Mouse (Mus musculus): Measurements from ENCODE around the gene Prickle2. TPM values are rescaled to one million over a fixed set of nuclear protein-coding genes. Genes with fewer than 3 reads are reported as not detected.

The Prickle2 gene
- total RNA-seq, 2 experiments from 2014 or later: 196 to 215 TPM

DNA sequence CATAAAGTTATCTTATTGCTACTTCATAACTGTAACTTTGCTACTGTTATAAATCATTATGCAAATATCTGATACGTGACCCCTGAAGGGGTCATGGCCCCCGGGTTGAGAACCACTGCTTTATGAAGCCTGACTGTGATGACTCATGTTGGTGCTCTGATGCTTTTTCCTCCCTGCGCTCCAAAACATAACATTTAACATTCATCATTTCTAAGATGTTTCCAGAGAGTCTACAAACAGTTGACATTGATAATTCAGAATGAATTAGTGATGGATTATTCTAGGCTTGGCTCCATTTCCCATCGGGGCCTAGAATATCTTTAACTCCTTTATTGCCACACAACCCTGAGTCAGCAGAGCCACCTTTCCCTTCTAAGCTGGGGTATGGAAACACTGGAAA, 247.9 kb downstream of the Prickle2 start:
- no peak for DNase-seq (ENCODE audit: low spot score in 2 of 2)

DNA sequence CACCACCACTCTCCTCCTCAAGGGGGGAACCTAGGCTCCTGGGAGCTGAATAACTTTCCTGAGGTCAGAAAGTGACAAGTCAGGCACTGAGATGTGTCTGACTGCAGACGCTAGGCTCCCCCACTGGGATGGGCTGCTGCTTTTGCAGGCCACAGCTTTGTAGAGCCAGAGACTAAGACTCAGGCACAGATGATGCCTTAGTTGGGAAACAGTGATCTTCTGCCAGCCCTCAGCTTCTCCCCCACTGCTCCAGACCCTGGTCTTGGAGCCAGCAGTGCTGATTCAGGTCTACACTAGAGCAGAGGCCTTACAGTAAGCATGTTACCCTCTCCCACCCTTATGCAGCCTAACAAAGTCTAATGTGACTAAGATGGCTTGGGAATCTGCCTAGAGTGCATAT, 254.5 kb downstream of the Prickle2 start:
- DNase-seq (ENCODE audit: low spot score in 2 of 2): no peak

DNA sequence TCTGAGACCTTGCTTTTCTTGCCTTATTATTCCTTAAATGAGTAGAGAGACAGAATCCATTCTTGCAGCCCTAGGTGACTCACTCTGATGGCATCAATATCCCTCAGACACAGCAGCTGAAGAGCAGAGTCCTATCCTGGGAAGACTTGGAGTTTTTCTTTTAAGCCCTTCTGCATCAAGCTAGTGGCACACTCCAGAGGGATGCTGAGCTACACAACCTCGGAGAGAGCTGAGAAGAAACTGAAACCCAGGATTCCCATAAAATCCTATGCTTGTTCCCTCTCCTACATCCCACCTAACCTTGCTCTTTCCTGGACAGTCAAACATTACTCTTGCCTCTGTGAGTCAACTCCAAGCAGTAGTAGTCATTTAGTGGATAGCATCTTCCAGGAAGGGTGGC, 256.0 kb downstream of the Prickle2 start:
- no peak for DNase-seq (ENCODE audit: low spot score in 2 of 2)

DNA sequence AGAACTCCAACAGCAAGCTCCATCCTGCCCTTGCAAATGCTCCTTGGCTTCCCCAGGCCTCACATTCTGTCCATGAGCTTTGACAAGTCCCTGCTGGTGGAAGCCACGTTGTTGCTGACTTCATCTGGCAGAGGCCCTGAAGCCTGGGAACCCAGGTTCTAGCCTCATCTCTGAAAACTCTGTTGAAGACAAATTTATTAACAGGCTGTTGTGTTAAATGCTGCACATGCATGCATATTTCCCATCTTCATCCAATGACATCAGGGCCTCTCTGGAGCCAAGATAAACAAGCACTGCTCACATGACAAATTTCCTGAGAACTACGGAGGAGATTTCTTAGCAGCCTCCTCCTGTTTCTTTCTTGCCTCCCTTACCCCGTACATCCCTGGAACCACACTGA, 259.3 kb downstream of the Prickle2 start:
- DNase-seq (ENCODE audit: low spot score in 2 of 2): no peak

DNA sequence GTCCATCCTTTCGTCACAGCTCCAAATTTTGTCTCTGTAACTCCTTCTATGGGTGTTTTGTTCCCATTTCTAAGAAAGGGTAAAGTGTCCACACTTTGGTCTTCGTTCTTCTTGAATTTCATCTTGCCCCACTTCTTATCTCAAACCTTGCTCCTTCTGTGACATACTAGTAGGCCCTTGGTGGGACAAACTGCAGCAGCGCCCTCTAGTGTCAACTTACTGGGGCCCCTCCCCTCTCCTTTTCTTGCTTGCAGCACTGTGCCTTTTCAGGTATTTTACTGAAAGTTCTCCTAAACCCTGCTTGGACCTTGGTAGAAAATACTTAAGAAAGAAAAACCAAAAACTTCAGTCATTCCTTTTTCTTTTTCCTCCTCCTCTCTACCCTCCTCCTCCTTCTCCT, 264.8 kb downstream of the Prickle2 start:
- DNase-seq (ENCODE audit: low spot score in 2 of 2): peak in 1 of 2 experiments; percentile 47

DNA sequence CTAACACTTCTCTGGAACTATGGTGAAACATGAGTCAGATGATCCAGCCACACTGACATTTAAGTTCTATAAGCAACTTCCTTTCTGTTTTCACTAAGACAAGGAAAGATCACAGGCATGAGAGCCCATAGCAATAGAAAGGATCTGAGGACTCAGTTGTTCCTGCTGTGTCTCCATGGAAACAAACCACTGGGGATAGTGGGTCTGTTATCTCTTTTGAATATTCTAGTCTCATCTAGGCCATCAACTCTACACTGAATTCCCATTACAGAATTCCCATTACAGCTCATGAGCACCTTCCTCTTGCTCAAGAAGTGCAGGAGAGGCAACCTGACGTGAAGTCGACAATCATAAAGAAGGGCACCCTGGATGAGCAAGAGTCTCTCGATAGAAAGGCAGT, 265.7 kb downstream of the Prickle2 start:
- DNase-seq (ENCODE audit: low spot score in 2 of 2): no peak

DNA sequence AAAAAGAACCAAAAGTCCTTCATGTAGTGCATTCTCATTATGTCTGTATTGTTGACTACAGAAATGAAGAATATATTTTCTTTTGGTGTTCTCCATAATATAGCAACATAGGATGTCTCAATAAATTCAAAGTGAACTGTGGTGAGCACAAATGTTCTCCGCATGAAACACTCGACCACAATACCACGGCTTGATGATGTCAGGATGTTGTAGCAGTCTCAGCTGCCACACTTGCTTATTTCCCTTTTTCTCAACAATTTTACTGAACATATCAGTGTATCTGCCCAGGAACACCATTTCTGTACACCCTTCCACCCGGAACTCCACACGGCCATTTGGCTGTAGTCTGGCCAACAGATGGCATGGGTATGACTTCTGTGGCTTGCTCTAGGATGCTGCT, 273.8 kb downstream of the Prickle2 start:
- DNase-seq (ENCODE audit: low spot score in 2 of 2): no peak

DNA sequence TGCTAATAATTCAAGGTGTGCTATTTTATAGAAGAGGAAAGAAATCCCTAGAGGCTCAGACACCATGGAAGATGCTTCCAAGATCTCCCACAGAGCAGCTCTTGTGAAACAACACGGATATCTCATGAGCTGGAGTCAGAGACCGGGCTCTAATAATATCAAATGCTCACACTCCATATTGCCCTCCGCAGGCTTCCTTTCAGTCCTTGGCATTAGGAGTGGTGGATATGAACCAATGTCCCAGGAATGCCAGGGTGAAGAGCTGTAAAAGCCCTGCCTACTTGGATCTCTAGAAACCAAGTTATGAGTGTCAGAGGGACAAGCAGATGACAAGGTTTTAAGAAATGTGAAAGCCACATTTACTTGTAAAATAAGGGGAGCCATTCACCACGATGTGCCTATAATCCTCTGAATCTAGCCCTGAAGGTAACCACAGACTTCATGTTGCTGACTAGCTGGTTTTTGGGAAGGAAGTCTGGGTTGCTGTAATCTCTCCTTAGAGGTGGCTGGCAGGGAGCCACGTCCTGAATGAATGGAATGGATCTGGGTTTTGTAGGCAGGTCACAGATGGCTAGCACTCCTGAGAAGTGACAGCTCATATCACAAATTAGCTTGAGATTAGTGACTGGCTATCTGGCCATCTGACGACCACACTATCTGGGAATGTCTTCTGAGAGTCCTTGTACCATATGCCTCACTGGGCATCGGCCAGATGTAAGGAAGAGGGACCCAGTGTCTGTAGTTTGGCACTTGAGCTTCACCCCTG, 278.4 kb downstream of the Prickle2 start:
- DNase-seq (ENCODE audit: low spot score in 2 of 2): no peak

DNA sequence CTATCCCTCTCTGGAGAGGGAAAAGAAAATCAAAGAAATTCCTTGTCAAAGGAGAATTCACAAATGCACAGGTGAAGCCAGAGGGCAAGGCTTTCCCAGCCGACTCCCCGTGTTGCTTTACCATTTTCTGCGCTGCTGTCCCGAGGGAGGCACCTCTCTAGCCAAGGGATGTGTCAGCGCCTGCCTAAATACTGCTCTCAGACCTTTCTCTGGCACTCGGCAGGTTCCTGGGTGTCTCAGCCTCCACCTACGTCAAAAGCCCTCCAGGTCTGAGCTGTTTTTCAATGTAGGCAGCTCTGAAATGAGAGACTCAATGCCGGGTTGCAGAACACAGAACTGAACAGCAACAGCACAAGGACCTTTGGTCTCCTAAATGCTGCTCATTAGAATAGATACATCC, 280.1 kb downstream of the Prickle2 start:
- no peak for DNase-seq (ENCODE audit: low spot score in 2 of 2)

DNA sequence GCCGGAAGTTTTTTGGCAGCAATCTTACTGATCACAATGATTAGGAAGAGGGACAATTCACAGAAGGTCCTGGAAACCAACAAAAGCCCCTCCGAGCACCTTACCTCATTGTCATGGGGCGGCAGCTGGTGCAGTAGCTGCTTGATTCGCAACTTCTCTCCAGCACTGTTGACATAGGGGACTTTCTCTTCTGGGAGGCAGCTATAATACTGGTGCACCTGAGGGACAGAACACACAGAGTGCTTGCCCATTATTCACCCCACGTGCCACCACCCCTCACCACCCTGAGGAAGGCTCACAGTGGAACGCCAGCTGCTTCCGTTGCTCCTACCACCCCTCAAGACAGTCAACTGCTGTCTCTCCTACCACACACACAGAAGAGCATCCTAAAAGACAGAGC, 280.5 kb downstream of the Prickle2 start:
- DNase-seq (ENCODE audit: low spot score in 2 of 2): no peak

DNA sequence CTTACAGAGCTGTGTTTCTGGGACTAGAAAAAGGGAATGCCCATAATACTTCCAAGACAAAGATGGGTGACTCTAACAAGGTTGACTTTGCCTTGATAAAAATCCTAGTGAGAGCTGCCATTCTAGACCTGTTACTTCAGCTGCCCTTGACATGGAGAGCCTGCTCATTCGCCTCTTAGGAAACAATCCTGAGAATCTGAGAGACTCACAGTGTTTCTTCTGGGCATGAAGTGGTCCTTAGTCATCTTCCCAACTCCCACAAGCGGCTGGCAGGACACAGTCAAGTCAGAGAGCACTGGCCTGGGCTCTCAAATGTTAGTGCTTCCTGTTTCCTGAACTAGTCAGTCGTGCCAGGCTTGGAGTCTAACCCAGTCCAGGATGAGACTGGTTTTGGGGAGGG, 281.0 kb downstream of the Prickle2 start:
- no peak for DNase-seq (ENCODE audit: low spot score in 2 of 2)

DNA sequence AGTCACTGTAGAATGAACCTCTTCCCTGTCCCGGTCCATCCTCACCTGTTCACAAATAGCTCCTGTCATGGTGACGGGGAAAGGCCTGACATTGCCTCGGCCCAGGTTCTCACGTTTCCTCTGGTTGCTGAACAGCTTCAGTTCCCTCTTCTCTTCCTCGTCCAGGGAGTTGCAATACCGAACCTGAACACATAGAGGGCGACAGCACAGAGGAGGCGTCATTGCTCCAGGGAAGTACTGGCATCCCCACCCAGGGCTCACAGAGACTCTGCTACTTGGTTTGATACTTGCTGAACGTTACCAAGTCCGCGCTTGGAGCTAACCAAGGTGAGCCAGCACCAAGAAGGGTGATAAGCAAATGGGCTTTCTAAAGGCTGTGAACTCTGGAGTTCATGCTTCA, 283.7 kb downstream of the Prickle2 start:
- peak in 1 of 2 experiments; percentile 44 for DNase-seq (ENCODE audit: low spot score in 2 of 2)

DNA sequence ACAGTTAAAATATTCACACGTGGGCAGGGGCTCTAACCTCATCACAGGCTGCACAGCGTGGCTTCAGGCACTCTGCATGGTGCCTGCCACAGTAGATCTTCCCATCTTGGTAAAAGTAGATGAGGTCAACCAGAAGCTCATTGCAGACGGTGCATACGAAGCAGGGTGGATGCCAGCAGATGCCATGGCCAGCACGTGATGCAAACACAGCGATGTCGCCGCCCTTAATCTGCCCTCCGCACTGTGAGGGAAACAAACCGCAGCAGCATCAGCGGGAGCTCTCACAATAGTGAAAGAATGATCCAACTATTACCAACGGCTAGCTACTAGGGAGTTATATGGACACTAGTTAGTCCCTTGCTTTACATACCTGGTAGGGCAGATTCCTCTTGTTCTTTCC, 285.8 kb downstream of the Prickle2 start:
- DNase-seq (ENCODE audit: low spot score in 2 of 2): no peak

DNA sequence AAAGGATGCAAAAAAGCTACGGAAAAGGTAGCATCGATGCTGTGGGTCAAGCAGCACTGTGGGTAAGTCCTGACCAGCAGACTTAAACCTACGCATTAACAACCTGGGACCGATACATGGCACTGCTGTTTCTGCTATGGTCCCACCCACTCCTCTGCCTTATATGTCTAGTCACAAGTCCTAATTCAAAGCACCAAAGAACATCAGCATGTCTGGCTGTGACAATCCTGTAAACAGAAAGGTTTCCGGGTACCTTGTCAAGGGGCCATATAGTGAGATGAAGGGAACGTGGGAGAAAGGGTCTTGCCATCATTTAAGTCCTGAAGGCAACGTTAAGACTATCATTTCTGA, 290.6 kb downstream of the Prickle2 start:
- DNase-seq (ENCODE audit: low spot score in 2 of 2): no peak

DNA sequence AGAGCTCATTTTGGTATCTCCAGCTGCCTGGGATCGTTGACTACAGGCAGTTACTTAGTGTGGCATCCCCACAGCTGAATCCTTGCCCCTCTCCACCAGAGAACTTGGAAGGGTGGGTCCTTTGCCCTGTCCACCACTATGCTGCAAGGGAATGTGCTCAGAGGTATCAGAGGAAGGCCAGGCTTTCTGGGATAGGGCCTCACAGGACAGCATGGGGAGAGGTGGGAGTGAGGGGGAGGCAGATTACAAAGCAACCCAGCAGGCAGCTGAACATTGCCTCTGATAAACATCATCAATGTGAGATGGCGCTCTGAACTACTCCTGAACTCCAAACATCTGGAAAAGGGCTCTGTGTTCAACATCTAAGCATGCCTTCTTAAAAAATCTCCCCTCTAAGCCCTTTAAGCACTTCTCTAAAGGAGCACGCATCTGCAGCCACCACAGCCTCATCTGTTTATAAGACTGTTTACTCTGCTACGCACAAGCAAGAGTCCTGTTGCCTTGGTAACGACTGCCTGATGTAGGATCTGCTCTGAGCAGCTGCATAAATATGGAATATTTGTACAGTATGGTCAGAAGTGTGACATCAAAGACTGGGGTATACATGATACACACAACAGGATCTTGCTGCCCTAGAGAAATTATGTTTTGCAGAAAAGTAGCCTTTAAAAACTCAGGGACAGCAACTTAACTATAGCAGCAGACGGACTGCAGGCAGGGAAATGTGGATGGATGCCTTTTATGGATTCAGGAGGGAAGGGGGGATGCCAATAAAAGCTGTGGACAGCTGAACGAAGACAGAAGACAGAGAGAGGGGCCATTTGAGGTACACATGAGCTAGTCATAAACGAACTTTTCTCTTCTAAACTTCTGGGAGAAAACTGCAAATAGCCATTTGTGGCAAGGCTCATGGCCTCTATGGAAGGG, 291.2 kb downstream of the Prickle2 start:
- no peak for DNase-seq (ENCODE audit: low spot score in 2 of 2)

DNA sequence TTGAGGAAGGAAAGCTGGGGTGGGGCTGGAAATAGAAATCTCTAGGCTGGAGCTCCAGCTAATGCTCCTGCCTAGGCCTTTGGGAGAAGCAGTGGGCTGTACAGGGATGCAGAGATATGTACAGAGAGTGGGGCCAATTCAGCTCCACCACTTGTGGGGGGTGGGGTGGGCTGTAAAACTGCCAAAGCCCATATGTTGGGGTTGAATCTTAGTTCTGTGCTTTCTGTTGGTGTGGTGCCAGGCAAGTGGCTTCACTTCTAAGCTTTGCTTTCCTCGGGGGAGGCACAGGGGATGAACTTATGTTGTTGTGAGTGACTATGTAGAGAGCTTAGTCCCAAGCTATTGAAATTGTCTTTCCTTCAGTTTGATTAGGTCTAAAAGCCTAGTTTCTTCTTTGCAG, 292.0 kb downstream of the Prickle2 start:
- DNase-seq (ENCODE audit: low spot score in 2 of 2): no peak

DNA sequence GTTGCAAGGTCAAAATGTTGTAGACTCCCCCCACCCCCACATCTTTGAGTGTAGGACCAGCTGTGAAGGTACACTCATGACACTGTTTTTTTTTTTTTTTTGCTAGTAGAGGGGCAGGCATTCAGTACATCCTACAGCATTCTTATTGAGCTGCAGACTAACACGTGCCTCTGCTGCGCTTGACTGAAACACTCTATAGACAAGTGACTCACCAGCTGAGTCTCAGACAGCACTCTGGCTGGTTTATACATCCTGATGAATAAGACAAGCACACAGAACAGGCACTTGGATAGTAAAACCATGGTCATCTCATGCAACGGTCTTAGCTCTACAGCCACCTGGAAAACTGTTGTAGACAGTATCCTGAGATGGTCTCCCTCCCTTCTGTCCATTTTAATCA, 296.2 kb downstream of the Prickle2 start:
- DNase-seq (ENCODE audit: low spot score in 2 of 2): no peak

DNA sequence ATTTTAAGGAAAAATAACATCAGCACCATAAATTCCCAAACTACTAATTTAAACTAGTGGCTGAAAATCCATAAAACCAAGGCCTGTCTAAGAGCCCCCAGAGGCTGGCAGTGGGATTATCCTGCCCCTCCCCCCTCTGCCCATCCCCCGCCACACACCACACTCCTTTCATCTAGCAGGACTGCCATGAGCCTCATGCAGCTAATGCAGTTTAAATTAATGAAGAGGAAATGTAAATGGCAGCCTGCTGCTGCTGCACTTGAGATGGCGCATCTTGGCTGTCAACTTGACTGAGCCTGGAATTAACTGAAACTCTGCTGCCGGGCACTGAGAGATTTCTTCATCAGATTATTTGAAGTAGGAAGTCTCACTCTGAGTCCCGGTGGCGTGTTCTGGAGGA, 298.7 kb downstream of the Prickle2 start:
- no peak for DNase-seq (ENCODE audit: low spot score in 2 of 2)

DNA sequence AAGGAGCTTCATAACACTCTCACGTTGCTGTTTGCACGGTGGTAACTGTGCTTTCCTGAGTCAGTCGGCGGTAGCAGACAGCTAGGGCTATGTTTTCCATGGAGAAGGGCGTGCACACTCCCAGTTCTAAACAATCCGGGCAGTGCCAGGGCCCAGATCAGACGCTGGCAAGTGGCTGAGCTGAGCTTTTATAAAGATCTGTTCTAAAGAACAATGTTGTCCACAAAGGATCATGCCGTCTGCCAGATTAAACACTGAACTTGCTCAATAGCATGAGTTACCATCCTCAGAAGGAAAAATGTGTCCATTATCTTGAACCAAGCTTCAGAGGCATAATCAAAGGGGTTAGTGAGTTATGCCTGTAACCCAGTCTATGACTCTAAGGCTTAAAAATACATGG, 300.4 kb downstream of the Prickle2 start:
- no peak for DNase-seq (ENCODE audit: low spot score in 2 of 2)

DNA sequence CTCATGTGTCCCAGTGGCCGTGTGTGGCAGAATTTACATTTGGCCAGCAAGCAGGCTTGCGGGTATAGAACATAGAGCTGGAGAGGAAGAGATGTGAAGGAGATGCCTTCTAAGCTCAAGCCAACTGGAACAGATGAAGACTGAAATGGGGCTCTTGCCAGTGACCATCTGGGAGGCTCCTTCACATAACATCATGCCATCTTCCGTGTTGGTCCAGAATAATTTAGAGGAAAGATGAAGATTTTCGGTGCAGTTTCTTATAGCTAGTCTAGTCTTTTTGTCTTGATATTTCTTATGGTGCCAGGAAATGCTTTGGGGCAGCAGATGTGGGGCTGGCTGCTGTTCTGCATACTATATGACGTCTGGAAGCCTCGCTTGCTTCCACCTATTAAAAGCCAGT, 308.1 kb downstream of the Prickle2 start:
- DNase-seq (ENCODE audit: low spot score in 2 of 2): no peak

DNA sequence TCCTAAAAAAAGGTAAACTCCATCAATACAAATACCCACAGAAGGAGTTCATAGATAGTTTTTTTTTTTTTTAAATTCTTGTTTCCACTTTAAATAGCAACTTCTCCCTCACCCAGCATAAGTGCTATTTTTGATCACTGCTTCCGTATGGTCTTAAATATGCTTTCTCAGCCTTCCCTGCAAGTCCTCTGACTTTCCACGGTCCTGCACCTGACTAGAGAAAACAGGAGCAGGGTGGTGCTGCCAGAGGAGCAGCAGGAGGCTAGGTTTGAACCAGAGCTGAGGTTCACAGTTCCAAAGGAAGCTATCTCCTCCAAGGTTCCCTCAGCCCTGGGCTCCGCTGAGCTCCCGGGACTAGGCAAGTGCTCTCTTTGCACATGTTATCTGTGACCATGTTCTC, 310.4 kb downstream of the Prickle2 start:
- DNase-seq (ENCODE audit: low spot score in 2 of 2): no peak

DNA sequence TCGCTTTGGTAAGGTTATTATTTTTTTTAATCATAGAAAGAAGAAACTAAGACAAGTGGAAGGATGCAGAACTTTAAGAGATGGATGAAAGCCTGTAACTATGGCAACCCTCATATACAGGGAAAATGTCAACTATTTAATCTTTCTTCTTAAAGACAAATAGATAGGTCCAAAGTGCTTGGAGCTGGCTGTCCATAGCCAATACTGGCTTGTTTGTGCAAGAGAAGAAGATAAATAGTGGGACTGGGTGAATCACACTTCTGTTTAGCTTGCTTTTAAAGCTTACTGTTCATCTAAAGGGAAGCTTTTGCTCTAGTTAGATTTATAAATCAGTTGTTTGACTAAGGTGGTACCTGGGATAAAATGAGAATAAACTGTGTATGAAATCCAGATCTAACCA, 310.8 kb downstream of the Prickle2 start:
- no peak for DNase-seq (ENCODE audit: low spot score in 2 of 2)

DNA sequence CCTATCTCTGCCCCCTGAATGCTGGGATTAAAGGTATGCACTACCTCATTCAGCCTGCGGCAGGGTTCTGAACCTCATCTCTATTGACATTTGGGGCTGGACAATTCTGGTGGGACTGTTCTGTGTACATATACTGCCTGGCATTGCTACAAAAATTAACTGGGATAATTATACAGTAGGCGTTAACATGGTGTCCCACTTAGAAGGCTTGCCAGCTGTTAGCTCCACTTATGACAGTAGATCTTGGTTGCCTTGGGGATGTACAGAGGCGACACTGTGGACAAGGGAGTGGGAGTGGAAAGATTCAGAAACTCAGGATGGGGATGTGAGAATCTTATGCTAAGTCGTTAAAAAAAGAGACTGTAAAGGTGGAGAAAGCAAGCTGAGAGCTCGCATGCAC, 311.3 kb downstream of the Prickle2 start:
- DNase-seq (ENCODE audit: low spot score in 2 of 2): no peak
